ENCODE assay signal across 8 mouse cellular contexts in genomic region chr4:108165152-108165895, GRCm38 (mm10). TPM values are rescaled to one million over a fixed set of nuclear protein-coding genes. Genes with fewer than 3 reads are reported as not detected.
DNase-seq lines count a peak whose midpoint lies in the region; ATAC-seq and TF ChIP-seq lines count a peak whose summit lies in the region.

TSS of gene Echdc2 (plus strand) at chr4:108165437.

- peak; percentile 43 for TF ChIP-seq CTCF in brain, embryonic 14.5 days (IDR thresholded peaks at IDR 0.05; ENCODE audit: borderline replicate concordance, extremely low read depth, insufficient read depth, insufficient read length)
- peak; percentile 41 for TF ChIP-seq CTCF in heart, postnatal 0 days (IDR thresholded peaks at IDR 0.05; ENCODE audit: low read depth)

- no peak within 1 kb of the TSS for H3K27ac ChIP-seq in forebrain, embryonic 12.5 days
- no peak within 1 kb of the TSS for H3K27ac ChIP-seq in heart, postnatal 0 days (ENCODE audit: low read depth)

- peak within 1 kb of the TSS; percentile 58 for H3K4me3 ChIP-seq in forebrain, embryonic 12.5 days (replicated peaks)
- peak within 1 kb of the TSS; percentile 66 for H3K4me3 ChIP-seq in heart, postnatal 0 days (ENCODE audit: low read depth, low read length)

- H3K9me3 ChIP-seq in forebrain, embryonic 12.5 days, result no peaks in the 10 kb centered on the region
- no peaks in the 10 kb centered on the region for H3K9me3 ChIP-seq in heart, postnatal 0 days (replicated peaks; ENCODE audit: control insufficient read depth, low read length)

- TF ChIP-seq POLR2A in brain, embryonic 14.5 days (IDR thresholded peaks at IDR 0.05; ENCODE audit: borderline replicate concordance, extremely low read depth, insufficient read depth, insufficient read length, poor library complexity, severe bottlenecking), result no peak

- peaks cover 19% of the 10 kb centered on the region for H3K27me3 ChIP-seq in forebrain, embryonic 12.5 days
- H3K27me3 ChIP-seq in heart, postnatal 0 days (ENCODE audit: control insufficient read depth, insufficient read depth, low read length), result no peaks in the 10 kb centered on the region

- peak within 1 kb of the TSS; percentile 96 for H3K4me2 ChIP-seq in forebrain, embryonic 12.5 days
- H3K4me2 ChIP-seq in heart, postnatal 0 days (ENCODE audit: low read depth, low read length), result peak within 1 kb of the TSS; percentile 92

- peak; percentile 53; the same call in 1 of the 2 replicates for ATAC-seq in forebrain, embryonic 12.5 days (ENCODE audit: low FRiP score)
- ATAC-seq in heart, postnatal 0 days (ENCODE audit: insufficient read depth, low read depth), result peak; percentile 74

- under 1% methylated on average over 43 of the region's 43 CpGs for WGBS in forebrain, embryonic 12.5 days
- 1% methylated on average over 43 of the region's 43 CpGs for WGBS in heart, postnatal 0 days

- H3K4me1 ChIP-seq in forebrain, embryonic 12.5 days, result peaks cover 11% of the 10 kb centered on the region
- no peaks in the 10 kb centered on the region for H3K4me1 ChIP-seq in heart, postnatal 0 days (ENCODE audit: control insufficient read depth, insufficient read depth)

- DNase-seq in MN1 (ENCODE audit: low spot score), result peak; percentile 42
- peak; percentile 70 for DNase-seq in brain, embryonic 14.5 days (ENCODE audit: low read depth)
- peak; percentile 45 for DNase-seq in heart, postnatal 0 days (ENCODE audit: low spot score)
- peak; percentile 66 to 79 for DNase-seq in kidney, postnatal 36 days
- peak; percentile 46 for DNase-seq in lung, postnatal 10 days
- DNase-seq in right cerebral cortex, postnatal 14 days, result peak; percentile 16
- no peak for DNase-seq in c-Kit-positive CD71-positive TER-119-positive erythroid progenitor cells, embryonic 14.5 days (ENCODE audit: low spot score)

- no peak for TF ChIP-seq EP300 in heart, postnatal 0 days (IDR thresholded peaks at IDR 0.05; ENCODE audit: low read depth)

- peak within 1 kb of the TSS; percentile 69 for H3K9ac ChIP-seq in forebrain, embryonic 12.5 days
- peak within 1 kb of the TSS; percentile 68 for H3K9ac ChIP-seq in heart, postnatal 0 days (replicated peaks; ENCODE audit: low read depth, low read length)

- no peaks in the 10 kb centered on the region for H3K36me3 ChIP-seq in forebrain, embryonic 12.5 days (replicated peaks)
- no peaks in the 10 kb centered on the region for H3K36me3 ChIP-seq in heart, postnatal 0 days (replicated peaks; ENCODE audit: control insufficient read depth, insufficient read depth, low read length)

RNA-seq across cellular contexts. Expression of gene Echdc2, which starts in this region (rescaled TPM):
- polyA plus RNA-seq in brain, embryonic 14.5 days (2012; rRNA removed), result 15.1 and 33.0 TPM in 2 replicates
- 13.6 and 16.0 TPM in 2 replicates for polyA plus RNA-seq in forebrain, embryonic 12.5 days (2016; fragmentation: Nextera tagmentation; extraction: Ambion mirVana)
- total RNA-seq in heart, postnatal 0 days (2014; rRNA removed; ENCODE audit: low replicate concordance), result 39.0 and 48.5 TPM in 2 replicates
- 27.1 and 28.0 TPM in 2 replicates for polyA plus RNA-seq in heart, postnatal 0 days (2015; fragmentation: Nextera tagmentation; extraction: Ambion mirVana)
